Mouse (Mus musculus) erythroid progenitor cell, adult 5-6 weeks (primary cell): Measurements from ENCODE around the gene Shkbp1. TPM values are rescaled to one million over a fixed set of nuclear protein-coding genes. Genes with fewer than 3 reads are reported as not detected.

Source experiments
- ATAC-seq: replicated peaks from 2 replicates; pipeline ENCODE4 v1.8.0; 2016; ENCODE audit warnings: moderate number of reproducible peaks, mild to moderate bottlenecking, moderate TSS enrichment, inconsistent platforms; ENCODE audit not compliant: poor library complexity, low FRiP score, severe bottlenecking
- total RNA-seq, 2 experiments: library from RNA; stranded (forward) in 1 of 2; stranded (reverse) in 1 of 2; fragments of 150-400 nt in 1 of 2; fragments of 186-747, 209-891 nt in 1 of 2; gene quantifications; 2 replicates each; pipeline versions ENCODE4 v1.2.3 to v1.2.4; 2015 to 2017; ENCODE audit warnings: low replicate concordance in 2 of 2

The Shkbp1 gene
- total RNA-seq (2015; ENCODE audit: low replicate concordance) (11.5 and 20.5 TPM in 2 replicates), total RNA-seq (2017; ENCODE audit: low replicate concordance) (4.7 and 5.1 TPM in 2 replicates)

- ATAC-seq: peak; percentile 97
Observed at GRCm38 (mm10) chr7:27355745-27356240, at the start of gene Shkbp1. Gene Shkbp1, minus strand, starts transcription at chr7:27356019.

- ATAC-seq: no peak
Observed at GRCm38 (mm10) chr7:27404203-27404942, 48.6 kb upstream of the Shkbp1 start.

GRCm38 (mm10) chr7:27402675-27403074 is 46.9 kb upstream of the Shkbp1 start:
- peak; percentile 53; the same call in 1 of the 2 replicates for ATAC-seq

GRCm38 (mm10) chr7:27400545-27400944 is 44.7 kb upstream of the Shkbp1 start:
- no peak for ATAC-seq

GRCm38 (mm10) chr7:27397048-27397949 is 41.5 kb upstream of the Shkbp1 start:
- ATAC-seq: peak; percentile 62

GRCm38 (mm10) chr7:27396184-27397047 is 40.6 kb upstream of the Shkbp1 start:
- no peak for ATAC-seq

- ATAC-seq: no peak
Observed at GRCm38 (mm10) chr7:27395521-27396183, 39.8 kb upstream of the Shkbp1 start.

- ATAC-seq: peak; percentile 34; the same call in 1 of the 2 replicates
Observed at GRCm38 (mm10) chr7:27391416-27391815, 35.6 kb upstream of the Shkbp1 start.

GRCm38 (mm10) chr7:27389213-27389612 is 33.4 kb upstream of the Shkbp1 start:
- ATAC-seq: no peak

GRCm38 (mm10) chr7:27384731-27385130 is 28.9 kb upstream of the Shkbp1 start:
- peak; percentile 65; the same call in 1 of the 2 replicates for ATAC-seq

GRCm38 (mm10) chr7:27384134-27384533 is 28.3 kb upstream of the Shkbp1 start:
- ATAC-seq: no peak

GRCm38 (mm10) chr7:27383233-27383632 is 27.4 kb upstream of the Shkbp1 start:
- peak; percentile 67 for ATAC-seq

GRCm38 (mm10) chr7:27381560-27381959 is 25.7 kb upstream of the Shkbp1 start:
- ATAC-seq: no peak

- no peak for ATAC-seq
Observed at GRCm38 (mm10) chr7:27381009-27381408, 25.2 kb upstream of the Shkbp1 start.

GRCm38 (mm10) chr7:27379836-27380235 is 24.0 kb upstream of the Shkbp1 start:
- no peak for ATAC-seq

- no peak for ATAC-seq
Observed at GRCm38 (mm10) chr7:27378431-27378830, 22.6 kb upstream of the Shkbp1 start.

GRCm38 (mm10) chr7:27375274-27375673 is 19.5 kb upstream of the Shkbp1 start:
- no peak for ATAC-seq

GRCm38 (mm10) chr7:27371715-27372462 is 16.1 kb upstream of the Shkbp1 start:
- ATAC-seq: no peak
